Mouse (Mus musculus) CH12.LX (cell line): ENCODE results near the gene Wdr5.

Experiments
- CTCF ChIP-seq, 2 experiments: IDR thresholded peaks in 1 of 2; conservative IDR thresholded peaks in 1 of 2; 2 replicates each; pipeline ENCODE4 v1.5.1; 2011 to 2012; ENCODE audit warnings: low read depth in 2 of 2, low read length in 2 of 2, improper control_type of control experiment in 1 of 2, inconsistent platforms in 1 of 2, mild to moderate bottlenecking in 1 of 2, moderate library complexity in 1 of 2
- ETS1 ChIP-seq: conservative IDR thresholded peaks from 2 replicates; pipeline ENCODE4 v1.6.1; 2012; ENCODE audit warnings: low read depth, mild to moderate bottlenecking, inconsistent platforms, low read length, improper control_type of control experiment, moderate library complexity
- GABPA ChIP-seq: IDR thresholded peaks from 2 replicates; pipeline ENCODE4 v1.6.1; 2012; ENCODE audit warnings: low read depth, low read length, improper control_type of control experiment, inconsistent platforms; ENCODE audit not compliant: insufficient replicate concordance
- HCFC1 ChIP-seq: IDR thresholded peaks from 2 replicates; pipeline ENCODE4 v1.6.1; 2012; ENCODE audit warnings: low read depth, mild to moderate bottlenecking, inconsistent platforms, low read length, improper control_type of control experiment
- IRF4 ChIP-seq: IDR thresholded peaks from 2 replicates; pipeline ENCODE4 v1.6.1; 2014; ENCODE audit warnings: low read depth, mild to moderate bottlenecking, inconsistent platforms, low read length, improper control_type of control experiment
- MAFK ChIP-seq: IDR thresholded peaks from 2 replicates; pipeline ENCODE4 v1.6.1; 2011; ENCODE audit warnings: low read length, improper control_type of control experiment; ENCODE audit not compliant: insufficient replicate concordance
- POLR2A ChIP-seq: IDR thresholded peaks from 2 replicates; pipeline ENCODE4 v1.6.1; 2011; ENCODE audit warnings: low read depth, mild to moderate bottlenecking, improper control_type of control experiment, low read length
- ZKSCAN1 ChIP-seq: IDR thresholded peaks from 2 replicates; pipeline ENCODE4 v1.6.1; 2012; ENCODE audit warnings: low read depth, inconsistent platforms, low read length, improper control_type of control experiment, borderline replicate concordance
- ZNF384 ChIP-seq: IDR thresholded peaks from 2 replicates; pipeline ENCODE4 v1.6.1; 2012; ENCODE audit warnings: low read depth, low read length, improper control_type of control experiment, inconsistent platforms

DNA sequence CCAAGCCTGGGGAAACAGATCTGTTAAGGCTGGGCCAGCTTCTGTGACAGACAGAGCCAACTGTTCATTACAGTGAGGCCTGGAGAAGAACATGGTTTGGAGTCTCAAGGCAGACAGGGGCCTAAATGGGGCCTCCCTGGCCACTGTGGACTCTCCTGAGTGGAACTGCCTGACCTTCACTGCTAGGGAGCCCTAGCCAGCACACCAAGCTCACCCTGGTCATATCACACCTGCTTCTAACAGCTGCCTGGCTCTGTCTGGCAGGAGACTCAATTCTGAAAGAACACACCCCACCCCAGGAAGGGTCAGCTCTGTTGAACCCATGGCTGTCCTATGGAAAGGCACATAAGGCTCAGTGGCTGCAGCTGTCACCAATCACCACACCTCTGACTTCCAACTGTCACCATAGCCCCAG lies 43.8 kb upstream of the Wdr5 start:
- TF ChIP-seq HCFC1 = no peak
- no peak for TF ChIP-seq MAFK
- TF ChIP-seq IRF4 = no peak
- no peak for TF ChIP-seq GABPA
- TF ChIP-seq ZNF384 = no peak
- no peak for TF ChIP-seq ETS1
- no peak for TF ChIP-seq POLR2A
- TF ChIP-seq ZKSCAN1 = no peak
- no peak for TF ChIP-seq CTCF (conservative IDR thresholded peaks at IDR 0.05 in 1 of 2, IDR thresholded peaks at IDR 0.05 in 1 of 2; ENCODE audit: low read depth in 2 of 2, low read length in 2 of 2)
